Mouse (Mus musculus): ENCODE data around the gene Rabgap1l. TPM values are rescaled to one million over a fixed set of nuclear protein-coding genes. Genes with fewer than 3 reads are reported as not detected.
"Not testable (repeated sequence)": the region's sequence is repeated elsewhere in the genome, so short reads cannot be mapped to it uniquely, and the experiment has no call there.

The Rabgap1l gene
- polyA plus RNA-seq, 1 experiment from 2014 or later: 27.0 TPM

- 42% methylated on average over 2 of the region's 2 CpGs for WGBS
- Histone ChIP-seq H3K4me2 (ENCODE audit: low read depth, low read length) (no peak overlapping the region), H3K27ac (ENCODE audit: low read length) (no peak overlapping the region), H3K27me3 (ENCODE audit: control insufficient read depth, insufficient read depth, low read length) (no peaks in the 10 kb centered on the region), H3K36me3 (ENCODE audit: control insufficient read depth, insufficient read depth, low read length) (no peaks in the 10 kb centered on the region), H3K4me3 (replicated peaks; ENCODE audit: low read length) (no peak overlapping the region), H3K4me1 (ENCODE audit: control insufficient read depth, insufficient read depth, low read length) (no peaks in the 10 kb centered on the region), H3K9ac (ENCODE audit: low read length) (no peak overlapping the region), H3K9me3 (replicated peaks; ENCODE audit: control insufficient read depth, low read length) (no peaks in the 10 kb centered on the region)
- ATAC-seq (ENCODE audit: insufficient read depth, low FRiP score): no peak
Observed at GRCm38 (mm10) chr1:160655806-160656470, 137.1 kb downstream of the Rabgap1l start.

DNA sequence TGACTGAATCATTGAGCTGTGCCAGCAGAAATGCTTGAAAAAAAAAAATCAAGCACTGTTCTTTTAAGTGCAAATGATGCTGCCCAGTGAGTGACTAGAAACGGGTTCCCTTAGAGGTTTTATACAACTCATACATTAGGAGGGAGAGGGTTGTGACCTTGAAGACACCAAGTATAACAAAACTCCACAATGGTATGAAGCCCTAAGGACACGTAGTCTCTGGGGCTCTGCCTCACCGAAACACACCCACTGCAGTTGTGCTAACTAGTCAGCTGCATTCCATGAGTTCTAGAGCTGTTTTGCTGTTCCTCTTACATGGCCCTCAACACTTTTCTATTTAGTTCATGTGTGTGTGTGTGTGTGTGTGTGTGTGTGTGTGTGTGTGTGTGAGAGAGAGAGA lies 141.3 kb downstream of the Rabgap1l start:
- ATAC-seq (ENCODE audit: insufficient read depth, low FRiP score): no peak
- Histone ChIP-seq H3K4me3 (replicated peaks; ENCODE audit: low read length) (no peak overlapping the region), H3K9me3 (replicated peaks; ENCODE audit: control insufficient read depth, low read length) (no peaks in the 10 kb centered on the region), H3K4me1 (ENCODE audit: control insufficient read depth, insufficient read depth, low read length) (no peaks in the 10 kb centered on the region), H3K36me3 (ENCODE audit: control insufficient read depth, insufficient read depth, low read length) (no peaks in the 10 kb centered on the region), H3K9ac (ENCODE audit: low read length) (no peak overlapping the region), H3K27me3 (ENCODE audit: control insufficient read depth, insufficient read depth, low read length) (no peaks in the 10 kb centered on the region), H3K27ac (ENCODE audit: low read length) (no peak overlapping the region), H3K4me2 (ENCODE audit: low read depth, low read length) (no peak overlapping the region)
- WGBS: 50% methylated on average over 3 of the region's 3 CpGs

GRCm38 (mm10) chr1:160645416-160645815 lies 147.6 kb downstream of the Rabgap1l start:
- Histone ChIP-seq H3K4me1 (ENCODE audit: control insufficient read depth, insufficient read depth, low read length) (no peaks in the 10 kb centered on the region), H3K9me3 (replicated peaks; ENCODE audit: control insufficient read depth, low read length) (no peaks in the 10 kb centered on the region), H3K36me3 (ENCODE audit: control insufficient read depth, insufficient read depth, low read length) (no peaks in the 10 kb centered on the region), H3K9ac (ENCODE audit: low read length) (no peak overlapping the region), H3K4me2 (ENCODE audit: low read depth, low read length) (no peak overlapping the region), H3K27ac (ENCODE audit: low read length) (no peak overlapping the region), H3K4me3 (replicated peaks; ENCODE audit: low read length) (no peak overlapping the region), H3K27me3 (ENCODE audit: control insufficient read depth, insufficient read depth, low read length) (no peaks in the 10 kb centered on the region)
- 91% methylated on average over 3 of the region's 3 CpGs for WGBS
- ATAC-seq (ENCODE audit: insufficient read depth, low FRiP score): no peak

DNA sequence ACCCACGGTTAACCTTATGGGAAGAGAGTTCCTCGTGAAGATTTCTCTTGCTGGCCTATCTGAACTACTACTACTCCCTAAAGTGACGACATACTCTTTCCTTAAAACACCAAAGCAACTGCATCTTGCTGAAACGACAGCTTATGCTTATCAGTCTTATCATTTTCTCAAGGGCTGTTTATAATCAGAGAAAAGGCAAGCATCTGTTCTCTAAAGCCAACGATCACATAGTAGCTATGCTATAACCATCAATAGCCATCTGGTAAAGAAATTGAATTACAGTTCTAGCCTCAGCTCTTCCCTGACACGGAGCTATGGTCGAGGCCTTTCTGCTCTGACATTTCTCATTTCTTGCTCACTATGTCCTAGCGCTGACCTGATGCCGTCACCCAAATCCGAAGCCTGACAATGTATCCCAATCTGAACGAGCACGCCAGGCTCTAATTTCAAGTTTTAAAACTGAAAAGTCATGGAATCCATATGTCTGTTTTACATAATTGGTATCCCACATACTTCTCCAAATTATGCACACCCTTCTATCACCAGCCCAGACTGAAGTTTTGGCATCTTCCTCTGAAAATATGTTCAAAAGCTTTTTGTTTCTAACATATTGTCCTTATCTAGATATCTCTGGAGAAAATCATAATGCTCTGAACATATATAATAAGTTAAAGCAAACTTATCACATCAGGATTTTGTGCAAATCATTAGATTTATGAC lies 164.6 kb downstream of the Rabgap1l start:
- no peaks in the 10 kb centered on the region for H3K4me1 ChIP-seq (ENCODE audit: control insufficient read depth, insufficient read depth, low read length)
- 84% methylated on average over 12 of the region's 12 CpGs for WGBS
- no peak overlapping the region for H3K27ac ChIP-seq (ENCODE audit: low read length)

GRCm38 (mm10) chr1:160624354-160625120 lies 168.5 kb downstream of the Rabgap1l start:
- H3K4me2 ChIP-seq (ENCODE audit: low read depth, low read length); H3K27ac ChIP-seq (ENCODE audit: low read length); H3K9ac ChIP-seq (ENCODE audit: low read length); ATAC-seq (ENCODE audit: insufficient read depth, low FRiP score); H3K4me1 ChIP-seq (ENCODE audit: control insufficient read depth, insufficient read depth, low read length); H3K9me3 ChIP-seq (replicated peaks; ENCODE audit: control insufficient read depth, low read length); H3K36me3 ChIP-seq (ENCODE audit: control insufficient read depth, insufficient read depth, low read length); H3K4me3 ChIP-seq (replicated peaks; ENCODE audit: low read length); H3K27me3 ChIP-seq (ENCODE audit: control insufficient read depth, insufficient read depth, low read length): not testable (repeated sequence)
- 76% methylated on average over 4 of the region's 4 CpGs for WGBS

More for the DNA sequence above, 164.6 kb downstream of the Rabgap1l start:
- H3K9ac ChIP-seq (ENCODE audit: low read length): no peak overlapping the region
- no peak overlapping the region for H3K4me3 ChIP-seq (replicated peaks; ENCODE audit: low read length)
- no peaks in the 10 kb centered on the region for H3K27me3 ChIP-seq (ENCODE audit: control insufficient read depth, insufficient read depth, low read length)
- H3K9me3 ChIP-seq (replicated peaks; ENCODE audit: control insufficient read depth, low read length): no peaks in the 10 kb centered on the region
- no peak overlapping the region for H3K4me2 ChIP-seq (ENCODE audit: low read depth, low read length)
- no peak for ATAC-seq (ENCODE audit: insufficient read depth, low FRiP score)
- H3K36me3 ChIP-seq (ENCODE audit: control insufficient read depth, insufficient read depth, low read length): no peaks in the 10 kb centered on the region

DNA sequence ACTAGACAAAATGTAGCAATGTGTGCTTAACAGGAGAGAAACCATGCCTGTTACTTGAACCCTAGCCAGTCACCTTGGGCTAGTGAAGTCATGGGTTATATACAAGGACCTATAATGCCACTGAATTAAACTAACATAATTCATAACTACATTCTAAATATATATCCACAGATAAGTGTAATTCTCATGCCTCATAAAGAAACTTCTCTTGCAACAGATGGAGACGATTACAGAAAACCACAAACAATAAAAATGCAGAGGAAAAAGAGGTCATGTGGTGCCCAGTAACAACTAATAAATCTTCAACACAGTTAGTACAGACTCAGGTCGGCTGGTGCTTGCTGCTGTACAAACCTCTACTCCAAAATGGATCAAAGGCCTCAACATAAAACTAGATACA lies 174.8 kb downstream of the Rabgap1l start:
- Histone ChIP-seq H3K9me3 (replicated peaks; ENCODE audit: control insufficient read depth, low read length) (no peaks in the 10 kb centered on the region), H3K27ac (ENCODE audit: low read length) (no peak overlapping the region), H3K4me3 (replicated peaks; ENCODE audit: low read length) (no peak overlapping the region), H3K4me1 (ENCODE audit: control insufficient read depth, insufficient read depth, low read length) (no peaks in the 10 kb centered on the region), H3K36me3 (ENCODE audit: control insufficient read depth, insufficient read depth, low read length) (no peaks in the 10 kb centered on the region), H3K27me3 (ENCODE audit: control insufficient read depth, insufficient read depth, low read length) (no peaks in the 10 kb centered on the region), H3K9ac (ENCODE audit: low read length) (no peak overlapping the region), H3K4me2 (ENCODE audit: low read depth, low read length) (no peak overlapping the region)
- WGBS: 54% methylated on average over 2 of the region's 2 CpGs
- no peak for ATAC-seq (ENCODE audit: insufficient read depth, low FRiP score)

DNA sequence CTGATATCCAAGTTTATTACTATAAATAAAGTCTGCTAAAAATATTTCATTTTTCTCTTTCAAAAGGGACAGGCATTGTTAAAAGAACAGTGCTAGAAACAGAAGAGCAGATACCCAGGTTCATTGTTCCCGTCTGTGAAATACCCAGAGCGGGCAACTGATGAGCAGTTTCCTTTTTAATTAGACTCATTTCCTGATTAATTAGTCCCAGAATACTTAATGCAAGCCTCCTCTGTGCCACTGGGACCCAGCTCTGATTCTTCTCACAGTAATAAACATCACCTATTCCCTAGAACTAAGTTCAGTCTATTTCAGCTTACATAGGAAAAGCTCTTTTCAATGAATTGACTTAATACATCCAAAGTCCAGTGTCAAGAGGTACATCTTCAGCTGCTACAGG lies 186.6 kb downstream of the Rabgap1l start:
- H3K4me3 ChIP-seq (replicated peaks; ENCODE audit: low read length): no peak overlapping the region
- no peaks in the 10 kb centered on the region for H3K4me1 ChIP-seq (ENCODE audit: control insufficient read depth, insufficient read depth, low read length)
- H3K9ac ChIP-seq (ENCODE audit: low read length): no peak overlapping the region
- no peak overlapping the region for H3K27ac ChIP-seq (ENCODE audit: low read length)
- no peak for ATAC-seq (ENCODE audit: insufficient read depth, low FRiP score)
- no peaks in the 10 kb centered on the region for H3K36me3 ChIP-seq (ENCODE audit: control insufficient read depth, insufficient read depth, low read length)
- H3K27me3 ChIP-seq (ENCODE audit: control insufficient read depth, insufficient read depth, low read length): no peaks in the 10 kb centered on the region
- H3K9me3 ChIP-seq (replicated peaks; ENCODE audit: control insufficient read depth, low read length): no peaks in the 10 kb centered on the region
- 81% methylated on average over 2 of the region's 2 CpGs for WGBS
- H3K4me2 ChIP-seq (ENCODE audit: low read depth, low read length): no peak overlapping the region

DNA sequence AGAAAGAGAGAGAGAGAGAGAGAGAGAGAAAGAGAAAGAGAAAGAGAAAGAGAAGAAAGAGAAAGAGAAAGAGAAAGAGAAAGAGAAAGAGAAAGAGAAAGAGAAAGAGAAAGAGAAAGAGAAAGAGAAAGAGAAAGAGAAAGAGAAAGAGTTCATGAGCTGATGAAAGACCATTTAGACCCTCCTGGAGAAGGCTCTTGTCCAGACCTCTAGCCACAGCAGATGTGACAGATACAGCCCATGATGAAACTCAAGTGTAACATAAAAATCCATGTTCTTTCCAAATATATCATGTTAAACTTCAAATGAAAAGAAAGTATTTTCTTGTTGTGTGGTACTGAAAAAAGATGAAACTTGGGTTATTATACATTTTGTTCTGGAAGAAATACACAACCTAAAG lies 189.7 kb downstream of the Rabgap1l start:
- ATAC-seq (ENCODE audit: insufficient read depth, low FRiP score): not testable (repeated sequence)

GRCm38 (mm10) chr1:160597369-160597768 lies 195.6 kb downstream of the Rabgap1l start:
- H3K36me3 ChIP-seq (ENCODE audit: control insufficient read depth, insufficient read depth, low read length): no peaks in the 10 kb centered on the region
- 85% methylated on average over 1 of the region's 1 CpGs for WGBS
- H3K27me3 ChIP-seq (ENCODE audit: control insufficient read depth, insufficient read depth, low read length): no peaks in the 10 kb centered on the region
- no peak for ATAC-seq (ENCODE audit: insufficient read depth, low FRiP score)
- H3K27ac ChIP-seq (ENCODE audit: low read length): no peak overlapping the region
- no peaks in the 10 kb centered on the region for H3K9me3 ChIP-seq (replicated peaks; ENCODE audit: control insufficient read depth, low read length)
- no peak overlapping the region for H3K4me2 ChIP-seq (ENCODE audit: low read depth, low read length)
- no peaks in the 10 kb centered on the region for H3K4me1 ChIP-seq (ENCODE audit: control insufficient read depth, insufficient read depth, low read length)
- H3K9ac ChIP-seq (ENCODE audit: low read length): no peak overlapping the region
- H3K4me3 ChIP-seq (replicated peaks; ENCODE audit: low read length): no peak overlapping the region

More for the DNA sequence above, 189.7 kb downstream of the Rabgap1l start:
- not testable (repeated sequence) for H3K9me3 ChIP-seq (replicated peaks; ENCODE audit: control insufficient read depth, low read length); H3K36me3 ChIP-seq (ENCODE audit: control insufficient read depth, insufficient read depth, low read length); H3K4me1 ChIP-seq (ENCODE audit: control insufficient read depth, insufficient read depth, low read length); H3K9ac ChIP-seq (ENCODE audit: low read length); H3K4me3 ChIP-seq (replicated peaks; ENCODE audit: low read length); H3K4me2 ChIP-seq (ENCODE audit: low read depth, low read length); H3K27me3 ChIP-seq (ENCODE audit: control insufficient read depth, insufficient read depth, low read length); H3K27ac ChIP-seq (ENCODE audit: low read length)

All from stomach, embryonic 16.5 days (tissue).